ENCODE assay signal across 8 mouse cellular contexts in the genomic region with DNA sequence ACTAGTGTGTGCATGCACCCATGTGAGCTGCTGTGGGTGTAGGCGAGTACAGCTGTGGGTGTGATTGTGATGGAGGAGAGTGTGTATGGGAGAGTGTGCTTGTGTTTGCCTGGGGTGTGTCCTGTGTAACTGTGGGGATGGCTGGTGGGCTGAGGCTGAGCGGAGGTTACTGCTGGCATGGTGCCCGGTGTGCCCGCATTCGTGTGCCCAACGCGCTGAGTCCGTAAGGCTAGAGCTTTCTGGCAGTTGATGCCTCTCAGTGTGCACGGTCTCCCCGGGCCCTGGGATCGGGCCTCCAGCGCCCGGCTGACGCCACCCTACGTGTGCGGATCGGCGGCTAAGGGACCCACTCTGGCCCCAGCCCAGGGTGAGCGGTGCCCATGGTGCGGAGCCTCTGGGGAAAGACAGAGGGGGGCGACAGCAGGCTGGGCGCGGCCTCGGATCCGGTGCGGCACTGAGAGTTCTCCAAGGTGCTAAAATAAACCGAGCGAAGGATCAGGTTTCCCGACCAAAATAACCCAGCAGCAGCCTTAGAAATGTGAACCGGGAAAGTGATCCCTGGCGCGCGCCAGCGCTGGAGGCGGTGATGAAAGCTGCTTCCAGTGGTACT. TPM values are rescaled to one million over a fixed set of nuclear protein-coding genes. Genes with fewer than 3 reads are reported as not detected.
DNase-seq lines count a peak whose midpoint lies in the region; ATAC-seq lines count a peak whose summit lies in the region.

No protein-coding gene starts in this region.

- peak overlapping the region; percentile 74 for H3K9ac ChIP-seq in heart, embryonic 16.5 days (ENCODE audit: low read length)
- H3K9ac ChIP-seq in limb, embryonic 13.5 days, result peak overlapping the region; percentile 53

- peak; percentile 64 to 66 for DNase-seq in cerebellum, postnatal 10 days
- no peak for DNase-seq in cerebellum, adult 8-10 months
- DNase-seq in thymus, postnatal 36 days, result peak; percentile 26 to 38
- DNase-seq in thymus, postnatal 25 days, result no peak
- peak; percentile 60 to 72 for DNase-seq in right cerebral cortex, adult 2 months (ENCODE audit: low spot score in 2 of 2)

- H3K4me1 ChIP-seq in heart, embryonic 16.5 days (ENCODE audit: control insufficient read depth, insufficient read depth, low read length), result peaks cover 13% of the 10 kb centered on the region
- H3K4me1 ChIP-seq in limb, embryonic 13.5 days, result peaks cover 22% of the 10 kb centered on the region

- H3K27ac ChIP-seq in heart, embryonic 16.5 days (ENCODE audit: low read length), result peak overlapping the region; percentile 87
- H3K27ac ChIP-seq in limb, embryonic 13.5 days, result peak overlapping the region; percentile 44

- H3K27me3 ChIP-seq in heart, embryonic 16.5 days (ENCODE audit: control insufficient read depth, insufficient read depth, low read length), result no peaks in the 10 kb centered on the region; the same call in 1 of the 2 replicates
- peaks cover 55% of the 10 kb centered on the region for H3K27me3 ChIP-seq in limb, embryonic 13.5 days

- peak; percentile 59 for ATAC-seq in heart, embryonic 16.5 days (replicated peaks; ENCODE audit: extremely low read depth, insufficient read depth, low FRiP score)
- peak; percentile 52 for ATAC-seq in limb, embryonic 13.5 days (ENCODE audit: low FRiP score, low read depth)
- no peak for ATAC-seq in erythroblast, adult 5-6 weeks (replicated peaks; ENCODE audit: low FRiP score, poor library complexity, severe bottlenecking)

- H3K9me3 ChIP-seq in heart, embryonic 16.5 days (replicated peaks; ENCODE audit: control insufficient read depth, low read length), result no peaks in the 10 kb centered on the region
- no peaks in the 10 kb centered on the region for H3K9me3 ChIP-seq in limb, embryonic 13.5 days

- peak overlapping the region; percentile 39 for H3K4me3 ChIP-seq in heart, embryonic 16.5 days (ENCODE audit: low read length)
- H3K4me3 ChIP-seq in limb, embryonic 13.5 days, result peak overlapping the region; percentile 39

- WGBS in heart, embryonic 16.5 days, result 3% methylated on average over 35 of the region's 35 CpGs
- WGBS in limb, embryonic 13.5 days, result 7% methylated on average over 35 of the region's 35 CpGs

- no peaks in the 10 kb centered on the region for H3K36me3 ChIP-seq in heart, embryonic 16.5 days (ENCODE audit: control insufficient read depth, insufficient read depth)
- H3K36me3 ChIP-seq in limb, embryonic 13.5 days, result no peaks in the 10 kb centered on the region

- peak overlapping the region; percentile 65 for H3K4me2 ChIP-seq in heart, embryonic 16.5 days (ENCODE audit: low read depth, low read length)
- peak overlapping the region; percentile 71 for H3K4me2 ChIP-seq in limb, embryonic 13.5 days (replicated peaks)

RNA-seq across cellular contexts. Expression of a gene that starts 3.8 kb away (rescaled TPM):
- 27.6 and 30.1 TPM in 2 replicates for polyA plus RNA-seq in heart, embryonic 16.5 days (2015; fragmentation: Nextera tagmentation; extraction: Ambion mirVana)
- polyA plus RNA-seq in limb, embryonic 13.5 days (2015; fragmentation: Nextera tagmentation; extraction: Ambion mirVana), result 4.5 and 5.4 TPM in 2 replicates
- 9.6 and 16.9 TPM in 2 replicates for total RNA-seq in erythroblast, adult 5-6 weeks (2015; ENCODE audit: low replicate concordance)
- 19.7 and 23.0 TPM in 2 replicates for total RNA-seq in erythroblast, adult 5-6 weeks (2017; ENCODE audit: low replicate concordance)

RNA-seq across cellular contexts. Expression of a gene that starts 6.9 kb away (rescaled TPM):
- polyA plus RNA-seq in heart, embryonic 16.5 days (2015; fragmentation: Nextera tagmentation; extraction: Ambion mirVana), result 19.7 and 21.4 TPM in 2 replicates
- polyA plus RNA-seq in limb, embryonic 13.5 days (2015; fragmentation: Nextera tagmentation; extraction: Ambion mirVana), result 7.3 and 8.3 TPM in 2 replicates
- not detected in 2 replicates for total RNA-seq in erythroblast, adult 5-6 weeks (2015; ENCODE audit: low replicate concordance)
- total RNA-seq in erythroblast, adult 5-6 weeks (2017; ENCODE audit: low replicate concordance), result 0.60 TPM in 1 of 2 replicates, not detected in the other

Comparison
In these comparisons a context has a peak if more than half of its experiments do, and no peak if none do; other contexts are left out.
1. DNase-seq: peak in cerebellum, postnatal 10 days (2 of 2), thymus, postnatal 36 days (2 of 2) and right cerebral cortex, adult 2 months (2 of 2); none in cerebellum, adult 8-10 months (single experiment) and thymus, postnatal 25 days (single experiment).